Mouse (Mus musculus): ENCODE measurements at regions not wholly inside any gene's neighbourhood (a gene's known extent, or its start where the extent isn't known, plus 50 kb on each side); places are given as distances from the start of the nearest gene placed in this dataset.

GRCm38 (mm10) chr14:68447240-68447923 lies 846.7 kb downstream of the Synb start:
- H3K4me1 ChIP-seq (ENCODE audit: control insufficient read depth, insufficient read depth, low read length): no peaks in the 10 kb centered on the region
- 41% methylated on average over 7 of the region's 7 CpGs for WGBS
- H3K27me3 ChIP-seq (ENCODE audit: control insufficient read depth, insufficient read depth, low read length): no peaks in the 10 kb centered on the region
- H3K9ac ChIP-seq (replicated peaks; ENCODE audit: low read depth, low read length): no peak overlapping the region
- no peak overlapping the region for H3K4me3 ChIP-seq (ENCODE audit: low read depth, low read length)
- H3K9me3 ChIP-seq (ENCODE audit: control insufficient read depth, low read depth, low read length): no peaks in the 10 kb centered on the region
- no peaks in the 10 kb centered on the region for H3K36me3 ChIP-seq (ENCODE audit: control insufficient read depth, insufficient read depth, low read length)
- no peak for ATAC-seq (ENCODE audit: insufficient number of reproducible peaks, insufficient read depth, low FRiP score, low read depth)
- no peak overlapping the region for H3K4me2 ChIP-seq (replicated peaks; ENCODE audit: low read depth, low read length)
- H3K27ac ChIP-seq (ENCODE audit: low read length): no peak overlapping the region

DNA sequence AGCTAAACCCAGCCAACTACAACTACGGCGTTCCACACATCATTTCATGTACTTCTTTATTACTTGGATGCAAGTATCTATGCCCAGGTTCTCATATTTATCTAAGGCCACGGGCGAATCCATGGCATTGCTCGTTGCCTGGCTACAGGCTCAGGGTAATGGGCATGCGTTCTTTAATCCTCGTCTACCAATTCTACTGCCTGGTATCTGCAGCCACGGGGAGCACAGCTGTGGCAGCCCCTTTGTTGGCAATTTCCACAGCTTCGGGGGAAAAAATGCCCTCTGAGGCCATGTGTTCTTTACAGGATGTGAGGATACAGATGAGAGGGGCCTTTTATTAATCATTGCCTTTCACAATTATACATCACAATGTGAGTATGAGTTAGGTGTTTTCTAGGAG lies 860.8 kb downstream of the Synb start:
- H3K9ac ChIP-seq (replicated peaks; ENCODE audit: low read depth, low read length): no peak overlapping the region
- H3K9me3 ChIP-seq (ENCODE audit: control insufficient read depth, low read depth, low read length): no peaks in the 10 kb centered on the region
- no peak overlapping the region for H3K4me2 ChIP-seq (replicated peaks; ENCODE audit: low read depth, low read length)
- no peak overlapping the region for H3K27ac ChIP-seq (ENCODE audit: low read length)
- H3K4me3 ChIP-seq (ENCODE audit: low read depth, low read length): no peak overlapping the region
- H3K36me3 ChIP-seq (ENCODE audit: control insufficient read depth, insufficient read depth, low read length): no peaks in the 10 kb centered on the region
- whole genome bisulfite sequencing: 87% methylated on average over 9 of the region's 9 CpGs
- H3K4me1 ChIP-seq (ENCODE audit: control insufficient read depth, insufficient read depth, low read length): no peaks in the 10 kb centered on the region
- no peak for ATAC-seq (ENCODE audit: insufficient number of reproducible peaks, insufficient read depth, low FRiP score, low read depth)
- no peaks in the 10 kb centered on the region for H3K27me3 ChIP-seq (ENCODE audit: control insufficient read depth, insufficient read depth, low read length)

- no peak overlapping the region for H3K4me2 ChIP-seq (replicated peaks; ENCODE audit: low read depth, low read length)
- H3K4me3 ChIP-seq (ENCODE audit: low read depth, low read length): no peak overlapping the region
- no peaks in the 10 kb centered on the region for H3K27me3 ChIP-seq (ENCODE audit: control insufficient read depth, insufficient read depth, low read length)
- 49% methylated on average over 2 of the region's 2 CpGs for WGBS
- H3K27ac ChIP-seq (ENCODE audit: low read length): no peak overlapping the region
- no peaks in the 10 kb centered on the region for H3K36me3 ChIP-seq (ENCODE audit: control insufficient read depth, insufficient read depth, low read length)
- ATAC-seq (ENCODE audit: insufficient number of reproducible peaks, insufficient read depth, low FRiP score, low read depth): no peak
- H3K9ac ChIP-seq (replicated peaks; ENCODE audit: low read depth, low read length): no peak overlapping the region
- no peaks in the 10 kb centered on the region for H3K4me1 ChIP-seq (ENCODE audit: control insufficient read depth, insufficient read depth, low read length)
- no peaks in the 10 kb centered on the region for H3K9me3 ChIP-seq (ENCODE audit: control insufficient read depth, low read depth, low read length)
Observed at GRCm38 (mm10) chr14:68432111-68432510, 862.0 kb downstream of the Synb start.

GRCm38 (mm10) chr14:68427235-68427634 lies 866.9 kb downstream of the Synb start:
- no peak overlapping the region for H3K4me3 ChIP-seq (ENCODE audit: low read depth, low read length)
- H3K27me3 ChIP-seq (ENCODE audit: control insufficient read depth, insufficient read depth, low read length): no peaks in the 10 kb centered on the region
- no peaks in the 10 kb centered on the region for H3K4me1 ChIP-seq (ENCODE audit: control insufficient read depth, insufficient read depth, low read length)
- H3K9ac ChIP-seq (replicated peaks; ENCODE audit: low read depth, low read length): no peak overlapping the region
- H3K9me3 ChIP-seq (ENCODE audit: control insufficient read depth, low read depth, low read length): no peaks in the 10 kb centered on the region
- WGBS: 62% methylated on average over 1 of the region's 1 CpGs
- no peak for ATAC-seq (ENCODE audit: insufficient number of reproducible peaks, insufficient read depth, low FRiP score, low read depth)
- no peak overlapping the region for H3K27ac ChIP-seq (ENCODE audit: low read length)
- H3K36me3 ChIP-seq (ENCODE audit: control insufficient read depth, insufficient read depth, low read length): no peaks in the 10 kb centered on the region
- H3K4me2 ChIP-seq (replicated peaks; ENCODE audit: low read depth, low read length): no peak overlapping the region

- H3K4me3 ChIP-seq (ENCODE audit: low read depth, low read length): no peak overlapping the region
- 42% methylated on average over 1 of the region's 1 CpGs for WGBS
- H3K9me3 ChIP-seq (ENCODE audit: control insufficient read depth, low read depth, low read length): no peaks in the 10 kb centered on the region
- no peaks in the 10 kb centered on the region for H3K4me1 ChIP-seq (ENCODE audit: control insufficient read depth, insufficient read depth, low read length)
- ATAC-seq (ENCODE audit: insufficient number of reproducible peaks, insufficient read depth, low FRiP score, low read depth): no peak
- H3K4me2 ChIP-seq (replicated peaks; ENCODE audit: low read depth, low read length): no peak overlapping the region
- H3K27ac ChIP-seq (ENCODE audit: low read length): no peak overlapping the region
- no peaks in the 10 kb centered on the region for H3K27me3 ChIP-seq (ENCODE audit: control insufficient read depth, insufficient read depth, low read length)
- no peaks in the 10 kb centered on the region for H3K36me3 ChIP-seq (ENCODE audit: control insufficient read depth, insufficient read depth, low read length)
- H3K9ac ChIP-seq (replicated peaks; ENCODE audit: low read depth, low read length): no peak overlapping the region
Observed at GRCm38 (mm10) chr14:68392440-68392839, 901.7 kb downstream of the Synb start.

DNA sequence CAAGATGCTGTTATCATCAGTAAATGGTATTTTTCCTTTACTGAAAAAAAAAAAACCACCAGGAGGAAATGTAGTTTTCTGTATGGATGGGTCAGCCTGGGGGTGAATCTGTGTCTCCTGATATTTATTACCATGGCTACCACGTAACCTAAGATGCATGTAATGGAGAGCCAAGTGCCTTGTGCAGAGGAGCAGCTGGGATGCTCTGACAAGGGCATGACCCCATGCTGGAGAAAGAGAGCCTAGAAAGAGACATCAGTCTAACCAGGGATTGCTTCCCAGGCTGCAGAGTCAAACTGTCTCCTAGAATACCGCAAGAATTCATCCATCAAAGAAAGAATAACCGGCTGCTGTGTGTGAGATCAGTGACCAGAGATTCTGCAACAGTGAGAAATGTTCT lies 902.2 kb downstream of the Synb start:
- Histone ChIP-seq H3K27ac (ENCODE audit: low read length) (no peak overlapping the region), H3K36me3 (ENCODE audit: control insufficient read depth, insufficient read depth, low read length) (no peaks in the 10 kb centered on the region), H3K27me3 (ENCODE audit: control insufficient read depth, insufficient read depth, low read length) (no peaks in the 10 kb centered on the region), H3K4me1 (ENCODE audit: control insufficient read depth, insufficient read depth, low read length) (no peaks in the 10 kb centered on the region), H3K4me2 (replicated peaks; ENCODE audit: low read depth, low read length) (no peak overlapping the region), H3K9me3 (ENCODE audit: control insufficient read depth, low read depth, low read length) (no peaks in the 10 kb centered on the region), H3K9ac (replicated peaks; ENCODE audit: low read depth, low read length) (no peak overlapping the region), H3K4me3 (ENCODE audit: low read depth, low read length) (no peak overlapping the region)
- 29% methylated on average over 3 of the region's 3 CpGs for WGBS
- ATAC-seq (ENCODE audit: insufficient number of reproducible peaks, insufficient read depth, low FRiP score, low read depth): no peak; the same call in 1 of the 2 replicates

- H3K36me3 ChIP-seq (ENCODE audit: control insufficient read depth, insufficient read depth, low read length): no peaks in the 10 kb centered on the region
- H3K4me3 ChIP-seq (ENCODE audit: low read depth, low read length): no peak overlapping the region
- no peaks in the 10 kb centered on the region for H3K9me3 ChIP-seq (ENCODE audit: control insufficient read depth, low read depth, low read length)
- ATAC-seq (ENCODE audit: insufficient number of reproducible peaks, insufficient read depth, low FRiP score, low read depth): no peak
- no peak overlapping the region for H3K27ac ChIP-seq (ENCODE audit: low read length)
- H3K4me2 ChIP-seq (replicated peaks; ENCODE audit: low read depth, low read length): no peak overlapping the region
- 78% methylated on average over 7 of the region's 7 CpGs for WGBS
- H3K9ac ChIP-seq (replicated peaks; ENCODE audit: low read depth, low read length): no peak overlapping the region
- no peaks in the 10 kb centered on the region for H3K4me1 ChIP-seq (ENCODE audit: control insufficient read depth, insufficient read depth, low read length)
- no peaks in the 10 kb centered on the region for H3K27me3 ChIP-seq (ENCODE audit: control insufficient read depth, insufficient read depth, low read length)
Observed at GRCm38 (mm10) chr14:68381741-68382140, 912.4 kb downstream of the Synb start.

DNA sequence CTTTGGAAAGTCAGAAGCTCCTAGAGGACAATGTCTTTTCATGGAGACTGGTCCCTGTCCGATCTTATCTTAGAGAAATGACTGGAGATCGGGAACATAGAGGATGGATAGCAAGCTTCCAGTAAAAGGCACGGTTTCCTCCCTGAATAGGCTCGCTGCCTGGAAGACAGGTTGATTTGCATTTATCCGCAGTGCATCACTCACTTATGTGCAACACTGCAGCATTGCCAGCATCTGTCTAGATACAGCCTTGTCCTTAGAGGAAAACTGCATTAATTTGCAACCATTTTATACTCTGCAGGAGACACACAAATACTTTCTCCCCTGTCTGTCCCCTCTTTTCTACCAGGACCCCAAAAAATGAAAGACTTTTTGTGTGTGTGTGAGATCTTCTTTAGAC lies 926.4 kb downstream of the Synb start:
- no peak for ATAC-seq (ENCODE audit: insufficient number of reproducible peaks, insufficient read depth, low FRiP score, low read depth)
- WGBS: 84% methylated on average over 5 of the region's 5 CpGs
- H3K27me3 ChIP-seq (ENCODE audit: control insufficient read depth, insufficient read depth, low read length): no peaks in the 10 kb centered on the region
- H3K36me3 ChIP-seq (ENCODE audit: control insufficient read depth, insufficient read depth, low read length): no peaks in the 10 kb centered on the region
- H3K4me3 ChIP-seq (ENCODE audit: low read depth, low read length): no peak overlapping the region
- no peak overlapping the region for H3K9ac ChIP-seq (replicated peaks; ENCODE audit: low read depth, low read length)
- H3K4me1 ChIP-seq (ENCODE audit: control insufficient read depth, insufficient read depth, low read length): no peaks in the 10 kb centered on the region
- no peak overlapping the region for H3K4me2 ChIP-seq (replicated peaks; ENCODE audit: low read depth, low read length)
- no peak overlapping the region for H3K27ac ChIP-seq (ENCODE audit: low read length)
- H3K9me3 ChIP-seq (ENCODE audit: control insufficient read depth, low read depth, low read length): no peaks in the 10 kb centered on the region

GRCm38 (mm10) chr14:68363892-68364291 lies 930.2 kb downstream of the Synb start:
- H3K9ac ChIP-seq (replicated peaks; ENCODE audit: low read depth, low read length): no peak overlapping the region
- no peaks in the 10 kb centered on the region for H3K27me3 ChIP-seq (ENCODE audit: control insufficient read depth, insufficient read depth, low read length)
- H3K4me2 ChIP-seq (replicated peaks; ENCODE audit: low read depth, low read length): no peak overlapping the region
- WGBS: 70% methylated on average over 2 of the region's 2 CpGs
- no peak overlapping the region for H3K4me3 ChIP-seq (ENCODE audit: low read depth, low read length)
- H3K4me1 ChIP-seq (ENCODE audit: control insufficient read depth, insufficient read depth, low read length): no peaks in the 10 kb centered on the region
- H3K9me3 ChIP-seq (ENCODE audit: control insufficient read depth, low read depth, low read length): no peaks in the 10 kb centered on the region
- H3K27ac ChIP-seq (ENCODE audit: low read length): no peak overlapping the region
- no peaks in the 10 kb centered on the region for H3K36me3 ChIP-seq (ENCODE audit: control insufficient read depth, insufficient read depth, low read length)
- ATAC-seq (ENCODE audit: insufficient number of reproducible peaks, insufficient read depth, low FRiP score, low read depth): no peak

All from stomach, embryonic 14.5 days (tissue).